Mouse (Mus musculus) adipocyte (in vitro differentiated cells): Measurements from ENCODE around the gene Rdh16f1.
"Not testable (repeated sequence)": the region's sequence is repeated elsewhere in the genome, so short reads cannot be mapped to it uniquely, and the experiment has no call there.

Experiments used
- DNase-seq: peaks from one replicate; pipeline ENCODE4 v3.0.0-alpha.2; 2016; ENCODE audit warnings: low spot score

The Rdh16f1 gene

GRCm38 (mm10) chr10:127829121-127829520 is 69.5 kb downstream of the Rdh16f1 start:
- no peak for DNase-seq

- not testable (repeated sequence) for DNase-seq
Measured at GRCm38 (mm10) chr10:127834186-127834585, 74.6 kb downstream of the Rdh16f1 start.

DNA sequence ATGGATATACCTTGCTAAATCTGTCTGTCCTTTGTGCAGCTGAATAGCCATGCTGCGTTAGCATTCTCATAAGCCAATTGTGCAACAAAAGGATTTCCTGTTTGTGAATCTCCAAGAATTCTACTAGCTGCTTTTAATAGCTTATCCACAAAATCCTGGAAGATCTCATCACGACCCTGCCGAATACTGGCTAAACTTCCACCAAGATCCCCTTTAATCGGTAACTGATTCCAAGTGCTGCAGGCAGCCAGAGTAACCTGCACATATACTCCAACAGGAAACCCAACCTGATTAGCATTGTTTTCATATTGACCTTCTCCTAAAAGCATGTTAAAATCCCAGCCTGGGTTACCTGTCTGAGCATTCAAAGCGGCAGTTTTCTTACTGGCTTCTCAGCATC is 75.7 kb downstream of the Rdh16f1 start:
- no peak for DNase-seq

DNA sequence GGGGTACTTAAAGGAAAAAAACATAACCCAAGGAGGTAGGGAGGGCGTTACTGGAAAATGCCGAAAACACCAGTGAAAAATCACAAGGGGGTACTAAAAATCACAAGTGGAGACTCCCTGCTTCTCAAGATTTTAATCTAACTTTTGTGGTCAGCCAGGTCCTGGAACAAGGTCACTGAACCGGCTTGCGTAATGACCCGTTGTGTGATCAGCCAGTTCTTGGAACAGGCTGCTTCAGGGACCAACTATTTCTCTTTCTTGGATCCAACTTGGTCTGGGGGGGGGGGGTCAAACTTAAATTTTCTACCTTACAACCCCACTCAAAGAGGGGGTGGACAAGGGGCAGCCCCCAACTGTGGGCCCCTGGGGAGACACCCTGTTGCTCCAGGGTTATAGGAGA is 78.2 kb downstream of the Rdh16f1 start:
- not testable (repeated sequence) for DNase-seq

DNA sequence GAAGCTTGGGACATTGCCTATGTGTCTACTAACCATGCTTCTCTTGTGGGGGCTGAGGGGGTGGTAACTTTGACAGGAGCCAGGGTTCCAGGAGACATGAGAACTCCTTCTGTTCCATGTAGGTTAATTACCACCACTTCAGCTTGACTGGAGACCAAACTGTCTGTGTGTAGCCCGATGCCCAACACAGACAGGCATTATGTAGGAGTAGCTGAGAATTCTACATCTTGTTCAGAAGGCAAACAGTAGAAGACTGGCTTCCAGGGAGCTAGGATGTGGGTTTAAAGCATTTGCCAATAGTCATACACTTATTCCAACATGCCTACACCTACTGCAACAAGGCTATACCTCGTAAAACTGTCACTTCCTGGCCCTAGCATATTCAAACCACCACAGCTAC is 79.0 kb downstream of the Rdh16f1 start:
- DNase-seq = no peak

DNA sequence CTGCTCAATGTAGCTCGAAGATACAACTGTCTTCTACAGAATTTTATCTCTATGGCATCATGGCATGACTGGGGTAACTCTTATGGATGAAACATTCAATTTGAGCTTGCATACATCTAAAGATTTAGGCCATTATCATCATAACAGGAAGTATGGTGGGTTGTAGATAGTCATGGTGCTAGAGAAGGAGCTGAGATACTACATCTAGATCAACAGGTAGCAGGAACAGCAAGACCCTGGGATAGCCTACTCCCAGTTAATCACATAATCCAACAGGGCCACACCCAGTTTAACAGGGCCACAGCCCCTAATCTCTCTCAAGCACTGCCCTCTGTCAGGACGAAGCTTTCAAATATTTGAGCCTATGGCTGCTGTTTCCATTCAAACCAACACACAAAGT is 81.2 kb downstream of the Rdh16f1 start:
- no peak for DNase-seq
